Mouse (Mus musculus) frontal cortex, postnatal 14 days (tissue): ENCODE data around the gene Tgfbr3.
"Not testable (repeated sequence)": the region's sequence is repeated elsewhere in the genome, so short reads cannot be mapped to it uniquely, and the experiment has no call there.

Experiments used
- DNase-seq, 2 experiments: peaks; one replicate each; pipeline ENCODE4 v3.0.0; 2022; ENCODE audit warnings: low spot score in 2 of 2

Gene Tgfbr3

GRCm38 (mm10) chr5:107240276-107240675 is 49.2 kb downstream of the Tgfbr3 start:
- no peak for DNase-seq

DNA sequence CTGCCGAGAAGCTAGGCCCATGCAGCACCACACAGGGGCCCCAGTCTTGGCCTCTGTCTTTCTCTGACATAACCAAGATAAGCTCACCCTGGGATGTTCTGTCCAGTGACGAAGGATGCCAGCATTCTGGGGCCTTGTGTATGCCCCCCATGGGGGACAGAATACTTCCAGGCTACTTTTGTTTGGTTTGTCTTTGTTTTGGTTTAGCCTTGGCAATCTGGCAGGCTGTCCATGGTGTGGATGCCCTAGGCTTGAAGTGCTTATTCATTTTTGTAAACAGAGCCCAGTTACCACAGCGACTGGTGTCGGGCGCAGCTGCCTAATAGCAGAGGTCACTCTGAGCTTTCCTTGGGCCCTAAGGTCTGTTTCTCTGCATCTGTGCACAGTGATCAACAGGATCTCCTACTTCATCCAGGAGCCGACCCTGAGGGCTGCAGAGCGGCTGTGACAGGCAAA is 51.4 kb downstream of the Tgfbr3 start:
- no peak for DNase-seq

GRCm38 (mm10) chr5:107236975-107237374 is 52.5 kb downstream of the Tgfbr3 start:
- no peak for DNase-seq

DNA sequence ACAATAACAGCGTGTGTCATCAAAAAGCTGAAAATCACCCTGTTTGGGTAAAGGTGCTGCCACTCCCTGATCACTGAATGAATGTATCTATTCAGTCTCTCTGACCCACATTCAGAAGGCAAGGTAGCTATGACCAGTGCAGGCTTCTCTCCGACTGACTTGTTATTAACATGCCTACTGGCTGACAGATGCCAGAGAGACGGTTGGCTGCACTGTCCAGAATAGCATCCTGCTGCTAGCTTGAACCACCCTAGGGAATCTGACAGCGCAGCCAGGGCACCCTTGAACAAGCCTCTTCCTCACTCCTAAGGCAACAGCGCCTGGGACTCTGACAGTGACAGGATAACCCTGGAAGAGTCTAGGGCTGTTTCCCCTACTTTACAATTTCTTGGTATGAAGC is 53.4 kb downstream of the Tgfbr3 start:
- DNase-seq = no peak

- DNase-seq = no peak
Observed at GRCm38 (mm10) chr5:107233366-107234354, 55.8 kb downstream of the Tgfbr3 start.

- no peak for DNase-seq
Observed at GRCm38 (mm10) chr5:107230189-107230588, 59.2 kb downstream of the Tgfbr3 start.

DNA sequence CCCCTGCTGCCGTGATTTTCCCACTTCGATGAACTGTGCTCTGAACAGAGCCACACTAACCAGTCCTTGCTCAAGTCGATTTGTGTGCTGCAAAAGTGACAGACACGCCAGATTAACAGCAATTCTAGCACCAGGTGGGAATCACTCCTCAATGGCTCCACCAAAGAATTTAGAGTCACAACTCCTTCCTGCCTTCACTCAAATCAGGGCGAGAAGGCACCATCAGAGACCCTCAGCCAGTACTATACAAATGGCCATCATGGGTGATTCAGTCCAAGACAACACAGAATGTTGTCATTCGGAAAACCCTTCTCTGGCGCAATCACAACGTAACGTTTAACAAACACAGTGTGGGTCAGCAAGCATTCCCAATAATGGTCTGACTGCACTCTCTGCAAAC is 60.4 kb downstream of the Tgfbr3 start:
- no peak for DNase-seq

DNA sequence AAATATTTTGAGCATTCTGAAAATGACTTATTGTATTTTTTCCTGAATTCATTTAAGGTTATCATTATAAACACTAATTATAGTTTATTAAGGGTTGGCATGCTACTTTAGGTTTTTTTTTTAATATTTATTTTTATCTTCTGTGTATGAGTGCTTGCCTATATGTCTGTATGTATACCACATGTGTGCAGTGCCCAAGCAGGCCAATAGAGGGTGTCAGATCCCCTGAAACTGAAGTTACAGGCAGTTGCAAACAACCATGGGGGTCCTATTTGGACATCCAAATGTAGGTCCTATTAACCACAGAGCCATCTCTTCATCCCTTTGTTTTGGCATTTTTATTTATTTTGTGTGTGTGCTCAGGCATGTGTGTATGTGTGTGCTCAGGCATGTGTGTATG is 61.8 kb downstream of the Tgfbr3 start:
- DNase-seq = no peak

DNA sequence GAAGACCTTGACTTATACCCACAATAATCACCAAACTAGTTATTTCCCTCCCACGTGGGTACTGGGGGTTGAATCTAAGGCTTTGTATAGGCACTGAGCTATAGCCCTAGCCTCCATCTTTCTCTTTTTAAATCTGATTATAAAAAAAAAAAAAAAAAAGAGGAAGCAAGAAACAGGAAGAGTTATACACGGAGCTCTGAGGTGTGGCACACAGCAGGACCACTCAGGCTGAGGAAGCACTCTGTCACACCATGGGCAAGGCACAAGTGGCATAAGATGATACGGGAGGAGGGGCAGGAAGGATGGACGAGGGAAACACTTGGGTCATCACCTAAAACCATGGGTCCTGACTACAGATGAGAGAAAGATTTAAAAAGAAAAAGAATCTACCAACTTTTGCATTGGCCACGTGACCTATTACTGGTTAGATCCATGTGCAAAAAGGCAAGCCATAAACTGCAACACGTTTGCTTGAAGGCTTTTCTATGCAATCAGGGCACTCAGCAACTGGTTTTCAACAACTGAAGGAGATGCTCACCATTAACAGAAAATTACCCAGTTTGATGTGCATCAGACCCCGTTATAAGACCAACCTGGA is 64.5 kb downstream of the Tgfbr3 start:
- DNase-seq = no peak

DNA sequence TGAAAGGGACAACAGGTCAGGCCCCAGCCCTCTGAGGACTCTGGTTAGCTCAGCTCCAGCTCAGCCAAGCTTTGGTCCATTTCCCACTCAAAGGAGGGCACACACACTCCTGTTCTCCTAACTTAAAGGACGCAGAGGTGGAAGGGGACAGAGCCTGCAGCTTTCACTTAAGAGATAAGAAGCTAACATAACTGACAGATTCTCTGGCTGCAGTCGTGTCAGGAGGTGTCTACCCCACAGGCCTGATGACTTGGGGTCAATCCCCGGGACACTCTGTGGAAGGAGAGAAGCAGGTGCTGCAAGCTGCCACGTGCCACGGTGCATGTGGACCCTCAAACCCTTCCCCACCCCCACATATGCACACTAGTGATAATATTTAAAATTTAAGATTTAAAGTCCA is 65.3 kb downstream of the Tgfbr3 start:
- no peak for DNase-seq

DNA sequence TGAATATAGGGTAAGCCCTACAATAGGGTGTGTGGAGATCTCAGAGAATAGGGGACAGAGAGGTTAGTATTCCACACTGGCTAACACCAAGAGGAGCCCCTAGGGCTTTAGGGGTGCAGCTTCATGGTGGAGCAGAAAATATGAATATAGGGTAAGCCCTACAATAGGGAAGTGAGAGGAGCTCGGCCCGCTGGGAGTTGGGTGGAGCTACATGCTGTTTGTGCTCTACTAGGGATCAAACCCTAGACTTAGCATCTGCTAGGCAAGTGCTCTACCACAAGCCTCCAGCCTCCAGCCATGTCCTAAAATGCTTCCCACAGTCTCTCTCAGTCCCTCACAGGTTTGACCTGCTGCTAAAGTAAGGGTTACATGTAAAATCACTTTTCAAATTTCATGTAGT is 65.9 kb downstream of the Tgfbr3 start:
- not testable (repeated sequence) for DNase-seq

- DNase-seq = no peak
Observed at GRCm38 (mm10) chr5:107223029-107223428, 66.4 kb downstream of the Tgfbr3 start.

- DNase-seq = no peak
Observed at GRCm38 (mm10) chr5:107222670-107223005, 66.8 kb downstream of the Tgfbr3 start.

DNA sequence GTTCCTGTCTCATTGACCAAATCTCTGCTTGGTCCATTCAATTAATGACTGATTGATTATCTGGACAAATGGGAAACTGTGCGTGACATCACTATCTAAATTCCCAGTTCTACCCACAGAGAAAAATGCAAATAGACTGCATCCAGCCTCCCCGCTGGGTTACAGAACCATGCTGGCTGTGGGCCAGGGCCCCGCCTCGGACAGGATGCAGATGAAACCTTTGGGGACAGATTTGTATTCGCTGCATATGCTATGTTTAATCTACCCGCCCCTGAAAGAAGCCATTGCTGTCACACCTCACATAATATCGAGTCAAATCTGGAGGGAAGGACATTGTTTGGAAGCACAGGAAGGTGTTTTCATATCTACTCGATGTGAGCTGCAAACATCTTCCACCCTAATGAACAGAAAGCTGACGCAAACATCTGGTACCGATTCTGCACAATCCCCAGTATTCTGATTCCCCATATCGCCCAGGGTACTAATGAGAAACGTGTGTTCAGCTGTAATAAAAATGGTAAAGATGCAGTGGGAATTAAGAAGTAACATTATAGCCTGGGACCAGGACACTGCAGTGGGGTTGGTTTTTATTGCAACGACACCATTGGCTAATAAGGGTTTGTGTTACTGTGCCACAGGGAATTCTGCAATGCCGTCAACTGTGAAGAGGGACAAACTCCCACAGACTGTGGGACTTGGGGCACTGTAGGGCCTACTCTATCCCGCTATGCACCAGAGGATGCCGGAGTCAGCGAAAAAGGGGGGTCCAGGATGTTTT is 67.3 kb downstream of the Tgfbr3 start:
- no peak for DNase-seq

DNA sequence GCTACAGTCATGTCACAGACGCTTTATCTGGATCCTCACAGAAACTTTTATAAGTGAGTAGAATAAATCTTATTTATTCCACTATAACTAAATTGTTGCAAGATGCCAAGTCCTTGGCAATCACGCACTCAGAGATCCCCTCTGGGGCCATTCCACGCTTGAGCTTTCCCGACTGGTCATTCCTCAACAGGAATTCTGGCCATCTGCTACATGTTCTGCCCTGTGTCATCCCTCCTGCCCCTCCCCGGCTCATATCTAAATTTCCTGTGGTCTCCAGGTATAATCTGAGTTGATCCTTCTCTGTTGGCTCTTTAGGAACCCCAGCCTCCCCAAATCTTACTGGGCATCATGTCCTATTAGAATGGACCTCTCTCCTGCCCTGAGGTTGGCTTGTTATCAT is 68.5 kb downstream of the Tgfbr3 start:
- no peak for DNase-seq

GRCm38 (mm10) chr5:107219883-107220282 is 69.5 kb downstream of the Tgfbr3 start:
- no peak for DNase-seq

DNA sequence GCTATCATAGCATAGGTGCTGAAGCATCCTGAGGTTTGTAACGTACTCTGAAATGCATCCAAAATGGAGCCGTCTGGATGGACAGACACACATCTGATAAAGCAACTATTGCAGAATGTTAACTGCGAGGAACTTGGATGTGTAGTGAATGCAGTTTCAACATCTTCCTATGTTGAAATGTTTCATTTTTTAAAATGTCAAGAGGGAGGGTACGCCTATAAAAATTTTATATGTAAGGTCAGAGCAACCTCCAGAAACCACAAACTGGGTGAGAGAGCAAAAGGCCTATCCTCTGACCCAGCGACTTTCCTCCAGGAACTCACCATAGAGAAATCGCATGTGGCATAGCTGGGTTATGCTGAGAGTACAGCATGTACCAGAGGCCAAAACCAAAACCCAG is 70.1 kb downstream of the Tgfbr3 start:
- DNase-seq = no peak

- DNase-seq = no peak
Observed at GRCm38 (mm10) chr5:107218594-107218993, 70.8 kb downstream of the Tgfbr3 start.

DNA sequence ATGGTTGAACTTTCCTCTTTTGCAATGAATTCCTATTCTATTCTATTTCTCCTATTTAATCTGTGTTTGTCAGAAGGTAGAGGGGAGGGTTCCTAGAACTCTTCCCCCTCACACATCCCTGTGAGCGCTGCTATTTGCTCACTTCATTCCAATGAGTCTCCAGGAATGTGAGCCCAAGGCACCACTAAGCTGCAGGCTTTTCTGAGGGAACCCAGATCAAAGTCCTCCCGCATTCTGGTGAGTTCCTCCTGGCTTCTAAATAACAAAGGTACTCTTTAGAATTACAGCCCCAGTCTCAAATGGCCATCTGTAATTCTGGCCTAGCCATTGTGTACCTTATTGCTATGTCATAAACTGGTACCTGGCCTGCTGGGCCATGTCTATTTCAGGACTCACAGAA is 72.3 kb downstream of the Tgfbr3 start:
- no peak for DNase-seq

GRCm38 (mm10) chr5:107213373-107214132 is 75.9 kb downstream of the Tgfbr3 start:
- no peak for DNase-seq

GRCm38 (mm10) chr5:107211830-107212370 is 77.5 kb downstream of the Tgfbr3 start:
- no peak for DNase-seq
